Mouse (Mus musculus): ENCODE measurements around the gene Icam2.
"Not testable (repeated sequence)": the region's sequence is repeated elsewhere in the genome, so short reads cannot be mapped to it uniquely, and the experiment has no call there.

Icam2 gene

DNA sequence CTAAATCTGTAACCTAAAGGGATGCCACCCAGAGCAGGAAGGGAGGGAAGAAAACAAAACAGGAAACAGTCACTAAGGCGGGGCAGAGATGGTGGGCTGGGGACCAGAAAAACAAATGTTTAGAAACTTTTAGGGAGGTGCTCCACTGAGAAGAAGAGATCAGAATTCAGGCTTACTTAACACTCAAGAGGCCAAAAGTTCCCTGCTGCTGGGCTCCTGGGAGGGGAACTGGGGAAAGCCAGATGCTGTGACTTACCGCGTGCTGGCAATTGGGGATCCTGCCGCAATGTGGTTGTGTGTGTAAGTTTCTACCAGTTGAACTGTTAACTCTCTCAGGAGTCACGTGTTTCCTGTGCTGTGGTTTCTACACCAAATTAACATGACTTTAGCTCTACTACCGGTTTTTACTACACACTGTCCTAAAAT is at the start of gene Icam2:
Gene Icam2 (minus strand): TSS at position 285 of the 426 bp plus-strand sequence.
- DNase-seq (ENCODE audit: low spot score): no peak

DNA sequence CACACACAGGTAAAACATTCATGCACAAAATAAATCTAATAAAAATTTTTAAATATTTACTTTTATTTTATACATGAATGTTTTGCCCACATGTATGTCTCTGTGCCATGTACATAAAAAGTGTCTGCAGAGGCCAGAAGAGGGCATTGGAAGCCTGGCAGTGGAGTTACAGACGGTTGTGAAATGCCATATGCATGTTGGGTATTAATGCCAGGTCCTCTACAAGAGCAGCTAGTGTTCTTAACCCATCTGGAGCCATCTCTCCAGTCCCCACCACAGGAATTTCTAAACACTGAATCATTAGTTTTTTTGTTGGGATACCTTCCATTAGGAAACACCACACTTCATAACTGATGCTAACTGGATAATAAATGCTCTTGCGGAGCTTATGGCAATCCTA is 49.7 kb upstream of the Icam2 start:
- no peak for DNase-seq (ENCODE audit: low spot score)

DNA sequence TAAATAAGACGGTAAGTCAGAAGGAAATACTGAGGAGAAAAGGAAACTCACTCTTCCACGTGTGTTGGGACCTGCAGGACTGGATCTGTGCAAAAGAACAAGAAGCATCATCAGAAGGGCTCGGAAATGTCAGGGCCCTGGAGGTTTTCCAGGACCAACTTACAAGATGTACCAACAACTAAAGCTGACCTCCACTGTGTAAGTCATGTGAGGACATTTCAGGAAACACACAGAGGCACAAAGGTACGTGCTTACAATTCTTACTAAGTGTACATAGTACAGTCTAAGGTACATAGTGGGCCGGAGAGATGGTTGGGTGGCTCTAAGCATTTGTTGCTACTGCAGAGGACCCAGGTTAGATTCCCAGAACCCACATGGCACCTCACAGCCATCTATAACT is 49.2 kb upstream of the Icam2 start:
- no peak for DNase-seq (ENCODE audit: low spot score)

DNA sequence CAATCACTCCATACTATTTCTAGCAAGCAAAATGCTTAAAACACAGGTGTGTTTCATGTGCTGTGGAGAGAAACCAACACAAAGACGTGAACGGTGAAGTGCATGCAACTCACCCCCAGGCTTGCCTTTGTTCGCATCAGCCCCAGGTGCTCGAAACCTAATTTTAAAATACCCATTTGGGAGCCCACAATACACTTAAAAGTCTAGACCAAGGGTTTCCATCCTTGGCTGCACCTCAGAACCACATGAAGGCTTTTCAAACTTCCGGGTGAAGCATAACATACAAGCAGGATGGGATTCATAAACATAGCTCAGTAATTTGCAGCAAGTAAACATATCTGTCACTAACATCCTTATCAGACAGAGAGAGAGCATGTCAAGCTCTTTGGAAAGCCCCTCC is 42.5 kb upstream of the Icam2 start:
- no peak for DNase-seq (ENCODE audit: low spot score)

DNA sequence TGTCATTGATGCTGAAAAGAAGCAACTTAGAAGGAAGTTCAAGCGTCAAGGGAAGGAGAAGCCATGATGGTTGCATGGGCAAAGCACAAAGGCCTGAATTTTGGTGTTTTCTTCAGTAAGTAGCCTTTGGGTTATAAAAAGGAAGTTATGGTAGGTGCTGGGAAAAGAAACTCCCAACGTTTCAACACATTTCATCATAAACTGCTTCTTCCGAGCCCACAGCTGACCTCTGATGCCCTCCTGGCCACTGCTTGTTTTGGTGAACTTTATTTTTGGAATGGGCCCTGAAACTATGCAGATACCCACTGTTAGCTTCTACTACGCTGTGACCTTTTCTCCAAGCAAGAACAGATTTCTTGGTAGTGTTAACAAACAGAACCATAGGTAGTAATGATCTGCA is 41.8 kb upstream of the Icam2 start:
- DNase-seq (ENCODE audit: low spot score): no peak

DNA sequence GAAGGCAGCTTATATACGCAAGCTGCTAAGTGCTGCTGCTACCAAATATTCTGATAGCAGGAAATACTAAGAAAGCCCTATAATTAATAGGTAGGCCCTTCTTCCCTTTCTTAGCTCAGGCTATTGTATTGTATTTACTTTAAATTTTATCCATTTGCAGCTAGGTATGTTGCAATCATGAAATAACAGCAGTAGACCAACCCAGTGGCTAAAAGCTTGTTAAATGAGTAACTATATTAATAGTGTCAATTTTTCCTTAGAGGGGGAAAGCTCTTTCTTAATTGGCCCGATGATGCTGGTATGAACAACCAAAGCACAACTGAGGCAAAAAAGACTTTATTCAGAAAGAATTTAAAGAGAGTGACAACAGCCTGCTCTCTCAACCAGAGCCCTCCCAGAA is 40.7 kb upstream of the Icam2 start:
- DNase-seq (ENCODE audit: low spot score): no peak

DNA sequence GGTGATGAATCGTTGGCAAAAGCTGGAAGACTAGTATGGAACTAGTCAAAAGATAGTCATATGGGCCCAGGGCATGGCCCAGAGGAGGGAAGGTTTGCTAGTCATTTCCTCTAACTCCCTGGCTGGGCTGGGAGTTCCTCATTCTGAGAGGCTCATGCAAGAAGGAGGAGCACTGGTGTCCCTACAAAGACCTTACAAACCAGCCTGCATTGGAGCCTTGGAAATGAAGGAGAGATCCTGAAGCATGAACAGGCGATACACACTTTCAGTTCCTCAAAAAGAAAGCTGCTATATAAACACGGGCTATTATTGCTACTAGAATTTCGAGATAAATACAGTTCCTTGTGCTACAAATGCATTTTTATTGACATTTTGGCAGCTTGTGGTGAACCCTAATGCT is 40.2 kb upstream of the Icam2 start:
- no peak for DNase-seq (ENCODE audit: low spot score)

DNA sequence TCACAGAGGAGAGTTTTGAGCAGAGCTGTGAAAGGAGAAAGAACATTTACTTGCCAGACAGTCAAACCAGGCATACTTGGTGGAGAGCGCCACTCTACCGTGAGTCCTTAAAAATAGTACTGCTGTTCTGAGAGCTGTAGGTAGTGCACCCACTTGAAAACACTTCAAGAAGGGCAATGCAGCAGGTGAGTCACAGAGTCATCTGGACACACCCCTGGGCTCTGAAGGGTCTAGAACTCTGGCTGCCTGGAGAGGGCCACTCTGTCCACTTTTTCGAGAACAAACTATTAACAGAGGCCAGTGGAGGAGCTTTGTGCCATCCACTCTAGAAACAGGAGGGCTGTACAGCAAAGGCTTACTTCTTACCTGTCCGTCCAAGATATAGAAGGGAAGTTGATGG is 38.6 kb upstream of the Icam2 start:
- DNase-seq (ENCODE audit: low spot score): no peak

DNA sequence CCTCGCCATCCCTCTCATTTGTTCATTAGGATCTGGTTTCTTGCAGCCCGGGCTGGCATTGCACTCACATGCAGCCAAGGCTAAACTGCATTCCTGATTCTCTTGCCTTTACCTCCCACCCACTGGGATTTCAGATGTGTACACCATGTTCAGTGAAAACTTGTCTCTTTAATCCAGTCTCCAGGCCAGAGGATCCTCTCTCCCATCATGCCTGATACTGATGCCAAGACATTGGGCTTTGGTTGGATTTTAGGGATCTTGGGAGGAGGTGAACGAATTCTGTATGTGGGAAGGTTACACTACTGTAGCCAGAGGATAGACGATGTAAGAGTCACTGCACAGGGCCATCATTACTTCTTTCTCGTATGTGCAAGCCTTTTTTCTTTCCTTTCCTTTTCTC is 37.3 kb upstream of the Icam2 start:
- no peak for DNase-seq (ENCODE audit: low spot score)

DNA sequence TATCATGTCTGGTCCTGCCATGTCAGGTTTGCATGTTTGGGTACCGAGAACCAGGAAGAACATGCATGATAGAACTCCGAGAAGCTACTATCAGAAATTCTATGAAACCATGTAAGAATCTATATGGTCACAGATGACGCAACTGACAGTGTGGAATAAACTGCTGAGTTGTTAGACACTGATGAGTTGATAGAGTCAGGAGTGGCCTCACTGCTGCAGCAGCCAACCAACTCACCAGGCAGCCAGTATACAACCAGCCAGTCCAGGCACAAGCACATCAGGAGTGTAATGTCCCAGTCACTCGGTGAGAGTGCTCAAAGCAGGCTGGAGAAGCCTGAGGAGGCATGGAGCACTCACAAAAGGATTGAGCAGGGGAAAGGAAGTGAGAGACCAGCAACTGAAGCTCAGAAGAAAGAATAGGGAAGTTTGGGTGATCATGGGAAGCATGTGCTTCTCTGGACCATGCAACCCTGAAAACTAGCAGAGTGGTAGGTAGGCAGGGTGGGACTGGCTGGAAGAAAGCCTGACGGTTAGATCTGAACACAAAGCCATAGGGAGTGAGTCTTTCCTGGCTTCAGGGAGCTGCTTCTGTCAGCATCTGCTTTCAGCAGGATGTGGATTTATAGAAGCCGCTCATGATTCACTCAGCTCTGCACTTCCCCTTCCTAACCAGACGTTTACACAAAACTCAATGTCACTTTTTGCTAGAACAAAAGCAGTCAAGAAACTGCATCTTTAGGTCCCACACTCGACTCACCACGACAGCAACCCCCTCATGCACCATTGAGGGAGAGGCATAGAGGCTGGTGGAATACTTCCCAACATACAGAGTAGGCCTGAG is 31.6 kb upstream of the Icam2 start:
- no peak for DNase-seq (ENCODE audit: low spot score)

DNA sequence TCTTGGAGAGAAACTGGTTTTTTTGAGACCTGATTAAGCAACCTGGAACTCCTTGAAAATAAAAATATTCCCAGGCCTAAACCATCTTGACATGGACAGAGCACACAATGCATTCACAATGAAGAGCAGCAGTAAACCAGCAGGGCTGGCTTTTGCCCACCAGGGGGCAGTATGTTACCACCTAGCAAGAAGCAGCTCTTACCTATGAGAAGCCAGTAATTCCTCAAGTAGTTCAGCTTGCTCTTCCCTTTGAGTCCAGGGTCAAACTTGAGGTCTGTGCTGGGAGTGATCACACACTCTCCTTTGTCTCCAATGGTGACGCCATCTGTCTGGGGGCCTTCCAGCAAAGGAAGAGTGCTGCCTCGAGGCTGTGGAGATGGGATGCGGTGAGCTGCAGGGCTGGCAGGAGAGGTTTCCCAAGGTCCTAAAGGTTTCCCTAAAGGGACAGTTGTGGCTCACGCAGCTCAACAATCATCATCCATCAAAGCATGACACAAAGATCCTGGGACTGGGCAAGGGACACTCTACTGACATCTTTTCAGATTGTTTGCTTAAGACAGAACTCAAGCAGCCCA is 30.8 kb upstream of the Icam2 start:
- peak; percentile 75 for DNase-seq (ENCODE audit: low spot score)

DNA sequence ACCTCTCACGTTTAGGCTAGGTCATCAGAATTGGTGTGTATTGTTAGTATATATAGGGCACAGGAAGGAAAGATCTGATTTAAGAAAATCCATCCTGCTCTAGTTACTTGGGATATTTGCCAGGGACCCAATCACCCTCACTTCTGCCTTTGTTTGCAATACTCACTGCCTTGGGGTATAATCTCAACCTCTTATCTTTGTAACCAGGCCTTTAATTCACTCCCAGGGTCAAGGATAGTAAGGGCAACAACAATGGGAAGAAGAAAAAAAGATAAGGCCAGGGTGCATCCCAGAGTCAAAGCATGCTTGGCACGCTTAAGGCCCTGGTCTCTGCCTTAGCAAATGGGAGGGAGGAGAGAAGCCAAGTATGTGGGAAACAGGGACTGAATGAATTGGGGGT is 30.0 kb upstream of the Icam2 start:
- no peak for DNase-seq (ENCODE audit: low spot score)

DNA sequence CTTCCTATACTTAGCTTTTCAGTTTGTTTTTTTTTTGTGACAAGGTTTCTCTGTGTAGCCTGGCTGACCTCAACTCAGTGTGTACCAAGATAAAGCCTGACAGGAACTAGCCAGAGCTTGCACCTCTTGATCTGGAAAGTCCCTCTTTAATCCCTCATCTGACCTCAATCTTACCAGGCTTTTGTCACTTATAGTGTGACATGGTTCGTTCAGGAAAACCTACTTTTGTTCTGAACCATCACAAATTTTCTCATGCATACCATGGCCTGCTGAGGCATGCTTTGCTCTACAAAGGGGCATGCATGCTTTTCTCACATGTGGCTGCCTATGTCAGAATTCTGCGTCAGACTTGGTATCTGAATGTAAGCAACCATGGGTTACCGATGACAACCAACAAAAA is 28.5 kb upstream of the Icam2 start:
- DNase-seq (ENCODE audit: low spot score): no peak

DNA sequence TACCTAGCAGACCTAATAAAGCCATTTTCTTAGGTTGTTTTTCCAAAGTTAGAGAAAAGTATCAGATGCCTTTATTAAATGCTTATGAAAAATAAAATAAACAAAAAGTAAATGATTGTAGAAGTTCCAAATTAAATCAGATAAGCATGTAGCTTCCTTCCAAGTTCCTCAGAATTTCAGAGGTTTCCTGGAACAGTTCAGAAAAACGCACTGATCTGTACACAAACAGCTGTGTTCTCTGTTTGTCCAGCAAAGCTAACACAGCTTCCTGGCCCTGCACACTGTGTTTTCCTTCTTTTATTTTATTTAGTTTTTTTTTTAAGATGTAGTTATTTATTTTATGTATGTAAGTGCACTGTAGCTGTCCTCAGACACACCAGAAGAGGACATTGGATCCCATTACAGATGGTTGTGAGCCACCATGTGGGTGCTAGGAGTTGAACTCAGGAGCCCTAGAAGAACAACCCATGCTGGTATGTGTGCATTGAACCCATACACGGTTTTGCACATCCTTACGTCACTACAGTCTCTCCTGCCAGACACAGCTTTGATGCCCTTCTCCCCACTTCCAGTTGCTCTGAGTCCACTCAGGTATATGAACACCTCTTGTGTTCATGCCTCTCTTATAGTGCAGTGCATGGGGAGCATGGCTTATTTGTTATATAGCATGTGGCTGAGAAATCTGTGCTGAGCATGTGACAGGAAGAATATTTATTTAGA is 24.9 kb upstream of the Icam2 start:
- no peak for DNase-seq (ENCODE audit: low spot score)

DNA sequence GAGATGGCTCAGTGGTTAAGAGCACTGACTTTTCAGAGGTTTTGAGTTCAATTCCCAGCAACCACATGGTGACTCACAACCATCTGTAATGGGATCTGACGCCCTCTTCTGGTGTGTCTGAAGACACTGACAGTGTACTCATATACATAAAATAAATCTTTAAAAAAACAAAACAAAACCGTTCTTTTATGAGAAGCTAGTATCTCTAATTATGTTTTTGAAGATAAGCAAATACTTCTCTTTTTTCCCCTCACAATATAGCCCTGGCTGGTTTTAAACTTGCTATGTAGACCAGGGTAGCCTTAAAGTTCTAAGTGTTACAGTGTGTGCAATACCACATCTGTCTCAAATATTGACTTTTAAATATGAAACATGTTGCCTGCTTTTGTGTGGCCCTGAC is 23.3 kb upstream of the Icam2 start:
- DNase-seq (ENCODE audit: low spot score): no peak

DNA sequence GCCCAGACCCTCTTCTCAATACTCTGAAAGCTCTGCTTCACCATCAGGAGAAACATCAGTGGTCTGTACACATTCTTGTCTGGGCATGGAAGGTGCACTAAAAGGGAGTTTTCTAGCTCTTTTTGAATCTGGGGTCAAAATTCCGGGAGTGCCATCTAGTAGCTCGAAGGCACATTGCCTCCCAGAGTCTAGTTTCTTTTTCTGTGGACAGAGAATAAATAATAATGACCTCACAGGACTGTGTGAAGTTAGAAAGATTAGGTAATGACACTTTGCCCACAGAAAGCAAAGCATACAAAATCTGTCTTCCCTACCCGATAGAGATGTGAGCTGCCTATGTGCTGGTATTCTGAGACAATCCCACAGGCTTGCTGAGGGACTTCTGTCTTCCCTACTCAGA is 22.6 kb upstream of the Icam2 start:
- DNase-seq (ENCODE audit: low spot score): no peak

DNA sequence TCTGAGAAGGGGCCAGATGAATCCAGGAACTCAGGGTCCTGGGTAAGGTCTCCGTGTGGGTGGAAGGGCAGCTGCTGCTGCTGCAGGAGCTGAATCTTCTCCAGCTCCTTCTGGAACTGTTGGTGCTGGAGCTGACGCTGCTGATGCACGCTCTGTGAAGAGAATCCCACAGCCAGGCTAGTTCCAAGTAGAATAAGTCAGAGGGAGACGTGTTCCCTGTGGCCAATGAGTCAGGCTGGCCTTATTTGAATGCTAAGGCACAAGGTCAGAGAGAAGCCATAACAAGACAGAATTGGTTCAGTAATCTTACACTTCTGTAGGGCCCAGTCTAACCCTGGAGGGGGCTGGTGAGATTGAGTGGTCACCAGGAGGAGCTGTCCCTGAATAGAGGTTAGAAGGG is 22.1 kb upstream of the Icam2 start:
- DNase-seq (ENCODE audit: low spot score): no peak

DNA sequence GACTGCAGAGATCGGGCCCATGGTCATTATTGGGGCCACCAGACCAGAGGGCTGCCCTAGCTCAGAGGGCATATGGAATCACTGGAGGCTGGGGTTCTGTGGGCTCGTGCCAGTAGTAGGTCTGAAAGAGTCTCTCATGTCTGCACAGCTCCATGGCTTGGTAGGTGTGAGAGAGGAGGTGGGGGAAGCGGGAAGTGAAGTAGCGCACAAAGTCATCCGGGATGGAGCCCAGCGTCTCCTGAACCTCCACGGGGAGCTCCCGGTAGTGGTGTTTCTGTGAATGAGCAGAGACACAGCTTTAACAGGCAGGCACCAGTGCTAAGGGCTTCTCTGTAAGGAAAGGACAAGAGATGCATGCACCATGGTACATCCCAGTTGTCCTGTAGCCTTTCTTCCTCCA is 10.6 kb upstream of the Icam2 start:
- no peak for DNase-seq (ENCODE audit: low spot score)

DNA sequence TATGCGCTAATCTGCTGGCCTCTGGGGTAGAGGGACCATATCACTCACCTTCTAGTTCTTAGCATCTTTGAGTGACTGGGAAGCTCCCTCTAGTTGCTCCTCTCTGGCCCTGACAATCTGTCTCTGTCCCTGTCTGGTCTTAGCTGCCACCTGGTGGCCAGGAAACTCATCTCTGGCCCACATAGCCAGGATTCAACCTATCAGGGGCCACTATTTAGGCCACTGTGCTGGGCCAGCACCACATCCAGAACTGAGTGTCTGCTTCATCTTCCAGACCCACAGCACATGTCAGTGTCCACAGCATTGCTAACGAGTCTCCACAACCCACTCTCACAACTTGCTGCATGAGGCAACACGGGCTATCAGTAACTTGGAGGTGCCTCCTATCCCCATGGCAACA is 9.8 kb upstream of the Icam2 start:
- no peak for DNase-seq (ENCODE audit: low spot score)

DNA sequence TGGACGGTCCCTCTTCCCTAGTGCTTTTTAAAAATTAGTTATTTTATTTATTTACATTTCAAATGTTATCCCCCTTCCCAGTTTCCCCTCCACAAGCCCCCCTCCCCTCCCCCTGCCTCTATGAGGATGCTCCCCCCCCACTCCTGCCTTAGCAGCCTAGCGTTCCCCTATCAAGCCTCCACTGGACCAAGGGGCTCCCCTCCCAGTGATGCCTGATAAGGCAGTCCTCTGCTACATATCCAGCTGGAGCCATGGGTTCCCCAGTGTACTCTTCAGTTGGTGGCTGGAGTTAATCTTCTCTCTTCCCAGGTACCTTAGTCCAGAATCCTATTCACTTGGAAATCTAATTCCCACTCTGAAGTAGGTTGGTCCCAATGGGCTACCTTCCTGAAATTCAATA is 6.2 kb upstream of the Icam2 start:
- not testable (repeated sequence) for DNase-seq (ENCODE audit: low spot score)

DNA sequence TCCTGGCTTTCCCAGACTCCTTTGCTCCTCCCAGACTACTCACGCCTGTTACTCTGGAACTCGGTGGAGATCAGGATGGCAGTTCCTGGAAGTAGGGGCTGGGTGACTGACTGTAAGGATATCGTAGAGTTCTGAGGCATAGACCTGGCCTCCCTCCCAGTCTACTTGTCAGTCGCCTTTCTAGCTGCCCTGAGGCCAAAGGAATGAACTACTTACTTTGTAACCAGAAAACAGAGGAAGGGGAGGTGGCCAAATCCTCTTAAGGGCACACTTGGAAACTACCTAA is 5.4 kb upstream of the Icam2 start:
- DNase-seq (ENCODE audit: low spot score): no peak

DNA sequence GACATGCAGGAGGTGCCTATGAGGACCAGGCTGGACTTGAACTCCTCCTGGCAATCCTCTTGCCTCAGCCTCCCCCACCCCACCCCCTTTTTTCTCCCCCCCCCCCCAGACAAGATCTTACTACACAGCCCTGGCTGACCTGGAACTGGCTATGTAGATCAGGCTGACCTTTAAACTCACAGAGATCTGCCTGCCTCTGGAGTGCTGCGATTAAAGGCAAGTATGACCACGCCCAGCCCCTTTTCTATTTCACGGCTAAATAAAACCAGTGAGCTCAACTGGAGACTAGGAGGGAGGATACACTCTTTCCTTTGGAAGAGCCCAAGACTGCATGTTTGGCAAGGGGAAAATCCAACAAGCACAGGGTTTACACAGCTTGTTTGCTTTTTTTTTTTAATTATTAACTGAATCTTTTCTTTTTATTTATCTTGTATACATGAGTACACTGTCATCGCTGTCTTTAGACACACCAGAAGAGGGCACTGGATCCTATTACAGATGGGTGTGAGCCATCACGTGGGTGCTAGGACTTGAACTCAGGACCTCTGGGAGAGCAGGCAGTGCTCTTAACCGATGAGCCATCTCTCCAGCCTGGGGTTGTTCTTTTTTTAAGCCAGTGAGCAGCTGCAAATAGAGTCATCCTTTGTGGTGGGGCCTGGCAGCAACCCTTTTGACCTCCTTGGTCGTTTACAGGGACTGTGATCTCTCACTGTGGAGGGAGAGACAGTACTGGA is 4.9 kb upstream of the Icam2 start:
- no peak for DNase-seq (ENCODE audit: low spot score)
